Mouse (Mus musculus) left cerebral cortex, postnatal 10 days (tissue): ENCODE data around the gene Ap1g2. TPM values are rescaled to one million over a fixed set of nuclear protein-coding genes. Genes with fewer than 3 reads are reported as not detected.

Source experiments
- DNase-seq, 2 experiments: peaks; one replicate each; pipeline ENCODE4 v3.0.0; 2021 to 2022; ENCODE audit warnings: low spot score in 2 of 2, mixed read lengths in 1 of 2; ENCODE audit errors: extremely low spot score in 1 of 2
- intact Hi-C: fragments of 180-260 bp; cut with DNase I; formaldehyde crosslinking; loops from one replicate; pipeline ENCODE4 v1.15.1; 2025
- total RNA-seq, 2 experiments: library from RNA; stranded (reverse); gene quantifications; 2 replicates each; pipeline ENCODE4 v1.2.3; 2021

Gene Ap1g2
- total RNA-seq, 2 experiments from 2014 or later: 14.6 to 18.0 TPM

DNA sequence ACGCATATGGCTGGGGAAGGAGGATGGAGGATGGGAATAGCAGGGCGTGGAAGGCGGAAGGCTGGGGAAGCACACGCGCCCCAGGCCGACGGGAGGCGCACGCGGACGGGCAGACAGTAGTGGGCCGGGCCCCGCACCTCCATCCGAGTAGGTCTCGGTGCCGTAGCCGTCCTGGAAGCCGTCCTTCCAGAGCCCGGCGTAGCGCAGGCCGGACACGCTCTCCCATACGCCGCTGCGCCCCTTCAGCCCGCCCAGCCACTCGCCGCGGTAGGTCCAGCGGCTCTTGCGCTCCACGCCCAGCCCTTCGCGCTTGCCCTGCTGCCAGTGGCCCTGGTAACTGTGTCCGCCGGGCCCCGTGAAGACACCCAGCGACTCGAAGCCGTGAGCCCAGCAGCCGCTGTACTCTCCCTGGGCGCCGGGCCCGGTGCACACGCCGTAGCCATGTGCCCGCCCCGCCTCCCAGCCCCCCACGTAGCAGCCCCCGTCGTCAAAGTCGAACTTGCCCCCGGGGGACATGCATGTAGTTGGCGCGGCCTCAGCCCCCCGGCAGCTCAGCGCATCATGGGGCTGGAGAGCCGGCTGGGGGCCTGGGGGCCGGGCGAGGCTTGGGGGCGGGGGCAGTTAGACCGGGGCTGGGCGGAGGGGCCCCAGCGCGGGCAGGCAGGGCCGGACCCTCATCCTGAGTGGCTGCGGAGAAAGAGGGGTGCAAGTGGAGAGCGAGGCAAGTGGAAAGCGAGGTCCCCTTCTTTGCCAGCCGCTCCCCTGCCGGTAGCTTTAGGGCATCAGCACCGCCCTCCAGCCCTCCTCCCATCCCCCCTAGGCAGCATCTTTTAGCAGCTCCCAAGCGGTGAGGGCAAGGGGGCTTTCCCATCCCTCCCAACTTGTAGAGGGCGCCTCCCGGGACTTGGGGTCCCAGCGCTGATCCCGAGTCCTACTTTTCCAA, 8.6 kb upstream of the Ap1g2 start:
- intact Hi-C loops: no loop called here
- DNase-seq: peak in 1 of 2 experiments; percentile 79

DNA sequence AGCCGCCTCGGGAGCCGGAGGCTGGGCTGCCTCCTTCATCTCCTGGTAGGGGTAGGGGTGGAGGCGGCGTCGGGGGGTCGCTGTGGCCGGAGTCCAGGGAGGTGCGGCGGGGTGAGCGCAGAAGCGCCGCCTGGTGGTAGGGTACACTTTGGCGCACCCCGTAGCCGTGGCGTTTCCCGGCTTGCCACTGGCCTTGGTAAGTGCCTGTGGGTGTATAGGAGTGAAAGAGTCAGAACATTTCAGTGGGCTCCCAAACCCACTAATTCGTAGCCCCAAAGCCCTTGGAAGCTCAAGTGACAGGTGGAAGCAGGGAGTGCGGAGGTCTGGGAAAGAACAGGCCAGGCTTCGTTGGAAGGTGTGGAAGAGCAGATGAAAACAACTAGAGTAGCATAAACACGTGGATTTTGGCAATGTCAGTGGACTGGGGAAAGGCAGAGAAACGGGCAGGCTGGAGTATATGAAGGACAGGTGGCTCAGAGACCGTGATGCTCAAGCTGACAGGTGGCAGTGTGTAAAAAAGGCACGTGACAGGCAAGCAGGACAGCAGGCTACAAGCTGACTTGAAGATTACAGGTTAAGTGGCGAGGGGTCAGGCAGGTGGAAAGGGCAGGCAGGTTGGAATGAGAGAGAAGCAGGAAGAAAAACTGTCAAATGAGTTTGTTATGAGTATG, 7.7 kb upstream of the Ap1g2 start:
- peak in 1 of 2 experiments; percentile 70 for DNase-seq
- intact Hi-C loops: no loop called here

DNA sequence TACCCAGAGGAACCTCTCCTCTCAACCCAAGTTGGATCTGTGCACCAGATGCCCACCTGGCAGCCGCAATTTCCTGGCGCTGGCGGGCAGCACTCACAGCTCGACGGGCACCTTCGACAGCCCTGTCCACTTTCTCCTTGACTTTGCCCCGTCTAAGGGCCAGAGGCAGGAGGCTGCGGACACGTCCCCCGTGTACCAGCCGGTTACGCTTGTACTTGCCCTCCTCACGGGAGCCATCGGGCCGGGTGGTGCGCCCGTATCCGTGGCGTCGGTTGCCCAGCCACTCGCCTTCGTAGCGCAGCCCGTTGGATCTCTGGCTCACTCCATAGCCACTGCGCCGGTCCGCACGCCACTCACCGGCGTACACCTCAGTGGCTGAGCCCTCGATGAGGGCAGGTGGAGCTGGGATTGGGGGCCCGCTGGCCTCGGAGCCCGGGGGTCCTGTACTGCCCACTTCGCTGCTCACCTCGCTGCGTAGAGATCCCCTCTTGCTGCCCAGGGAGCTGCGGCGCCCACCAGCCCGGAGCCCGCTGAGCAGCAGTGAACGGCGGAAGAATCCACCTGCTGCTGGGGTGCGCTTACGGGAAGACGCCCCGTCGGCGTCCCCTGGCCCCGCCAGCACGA, 7.1 kb upstream of the Ap1g2 start:
- intact Hi-C loops: no loop called here
- DNase-seq: peak in 1 of 2 experiments; percentile 45

DNA sequence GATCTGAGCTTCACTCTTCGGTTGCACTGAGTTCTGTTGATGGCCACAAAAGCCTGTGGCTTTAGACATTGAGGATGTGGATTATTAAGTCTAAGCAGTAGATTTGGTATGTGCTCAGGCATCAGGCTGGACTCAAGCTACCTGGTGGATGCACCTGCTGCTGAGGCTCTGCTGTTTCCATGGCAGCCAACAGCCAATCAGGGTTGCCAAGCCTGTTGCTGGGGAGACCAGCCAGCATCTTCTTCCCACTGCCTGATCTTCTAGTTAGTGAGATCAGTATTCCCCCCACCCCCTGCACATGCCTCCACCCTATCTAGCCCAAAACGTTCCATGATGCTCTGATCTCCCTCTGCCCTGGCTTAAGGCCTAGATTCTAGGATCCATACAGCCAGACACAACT, 5.3 kb upstream of the Ap1g2 start:
- intact Hi-C loops: no loop called here
- peak in 1 of 2 experiments; percentile 57 for DNase-seq

DNA sequence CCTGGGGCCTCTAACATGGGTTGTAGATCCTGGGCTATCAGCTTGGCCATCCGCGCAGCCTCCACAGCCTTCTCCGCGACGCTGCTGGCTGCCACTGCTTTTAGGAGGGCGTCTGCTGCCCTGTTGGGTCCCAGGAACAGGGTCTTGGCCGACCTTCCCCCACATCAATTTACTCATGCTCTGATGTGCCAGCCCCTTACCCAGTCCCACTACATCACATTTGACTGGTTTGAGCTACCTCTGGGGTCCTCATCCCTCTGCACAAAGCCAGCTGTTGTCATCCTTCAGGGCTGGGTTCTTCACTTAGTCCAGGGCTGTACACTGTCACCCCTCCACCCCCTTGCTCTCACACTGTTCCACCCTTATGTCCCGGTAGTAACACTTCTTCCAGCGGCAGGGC, 3.7 kb upstream of the Ap1g2 start:
- no peak for DNase-seq
- intact Hi-C loops: no loop called here

DNA sequence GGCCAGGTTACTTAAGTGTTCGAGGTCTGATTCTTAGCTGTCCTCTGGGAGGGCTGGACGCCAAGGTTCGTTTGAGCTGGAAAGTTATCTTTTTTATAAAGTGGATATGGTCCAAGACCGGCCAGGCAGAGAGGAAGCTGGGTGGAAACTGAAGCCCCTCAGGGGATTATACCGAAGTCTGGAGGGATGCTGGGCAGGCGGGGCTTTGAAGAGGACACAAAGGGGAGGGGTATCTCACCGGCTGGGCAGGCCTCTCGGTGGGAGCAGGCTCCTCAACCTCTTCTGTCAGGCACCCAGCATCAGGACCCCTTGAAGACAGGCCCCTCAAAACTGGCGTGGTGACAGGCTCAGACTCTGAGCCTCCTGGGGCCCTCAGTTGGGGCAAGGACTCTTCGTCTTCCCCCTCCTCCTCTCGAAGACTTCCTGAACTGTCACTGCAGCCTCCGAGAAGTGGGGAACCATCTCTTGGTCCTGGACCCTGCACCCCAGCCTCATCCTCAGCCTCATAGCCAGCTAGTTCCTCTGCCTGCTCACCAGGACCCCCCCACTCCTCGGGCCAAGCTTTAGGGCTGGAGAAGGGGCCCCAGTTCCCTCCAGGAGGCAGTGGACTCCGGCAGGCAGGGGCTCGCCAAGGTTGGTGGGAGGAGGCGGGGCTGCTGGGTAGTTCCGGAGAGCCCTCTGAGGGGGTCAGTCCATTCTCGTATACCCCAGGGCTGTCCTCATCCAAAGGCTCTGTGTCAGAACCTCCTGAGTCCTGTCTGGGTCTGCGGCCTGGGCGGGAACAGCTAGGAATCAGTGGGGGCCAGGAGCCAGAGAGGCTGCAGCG, 2.9 kb upstream of the Ap1g2 start:
- intact Hi-C loops: no loop called here
- peak in 1 of 2 experiments; percentile 57 for DNase-seq

DNA sequence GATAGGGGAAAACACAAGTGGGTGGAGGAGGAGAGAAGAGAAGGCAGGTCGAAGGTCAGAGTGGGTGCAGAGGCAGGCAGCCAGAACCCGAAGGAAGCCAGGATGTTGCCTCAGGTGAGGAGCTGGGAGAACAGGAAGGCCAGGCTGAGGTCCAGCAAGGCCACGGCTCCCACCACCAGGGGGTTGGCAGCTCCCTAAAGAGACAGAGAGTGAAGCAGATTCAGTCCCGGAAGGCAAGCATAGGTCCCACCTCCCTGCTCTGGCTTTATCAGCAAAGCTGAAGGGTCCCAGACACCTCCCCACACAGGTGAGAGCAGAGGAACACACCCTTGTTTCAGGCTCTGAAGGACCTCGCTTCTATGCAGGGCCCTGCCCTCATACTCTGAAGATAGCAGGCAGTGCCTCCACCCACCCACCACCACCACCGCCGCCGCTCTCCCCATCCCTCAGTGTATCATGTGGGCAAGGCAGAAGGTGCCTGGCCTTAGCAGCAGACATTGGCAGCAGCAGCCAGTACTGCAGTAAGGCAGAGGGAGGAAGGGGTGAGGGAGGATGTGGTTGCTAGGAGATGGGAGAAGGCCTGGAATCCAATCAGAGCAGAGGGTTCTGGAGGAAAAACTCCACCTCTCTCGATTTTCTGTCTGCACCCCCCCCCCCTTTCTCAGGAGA, 1.9 kb upstream of the Ap1g2 start:
- intact Hi-C loops: no loop called here
- peak; percentile 74 to 87 for DNase-seq

DNA sequence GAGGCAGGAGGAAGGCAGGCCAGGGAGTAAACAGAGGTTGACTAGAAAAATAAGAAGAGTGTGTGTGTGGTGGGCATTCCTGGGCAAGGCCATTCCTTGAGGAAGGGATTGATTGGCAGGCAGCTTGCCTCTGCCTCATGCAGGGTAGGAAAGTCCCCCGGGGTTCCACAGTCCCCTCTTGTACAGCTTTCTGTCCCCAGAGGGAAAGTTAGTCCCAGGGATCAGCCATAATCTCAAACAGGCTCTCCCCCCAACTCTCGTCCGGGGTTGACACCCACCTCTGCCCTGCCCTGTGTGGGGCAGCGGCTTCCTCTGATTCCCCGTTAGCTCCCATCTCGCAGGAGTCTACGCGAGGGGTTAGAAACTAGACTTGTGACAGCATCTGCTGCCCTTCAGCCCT, 597 bp upstream of the Ap1g2 start:
- intact Hi-C loops: no loop called here
- DNase-seq: no peak

DNA sequence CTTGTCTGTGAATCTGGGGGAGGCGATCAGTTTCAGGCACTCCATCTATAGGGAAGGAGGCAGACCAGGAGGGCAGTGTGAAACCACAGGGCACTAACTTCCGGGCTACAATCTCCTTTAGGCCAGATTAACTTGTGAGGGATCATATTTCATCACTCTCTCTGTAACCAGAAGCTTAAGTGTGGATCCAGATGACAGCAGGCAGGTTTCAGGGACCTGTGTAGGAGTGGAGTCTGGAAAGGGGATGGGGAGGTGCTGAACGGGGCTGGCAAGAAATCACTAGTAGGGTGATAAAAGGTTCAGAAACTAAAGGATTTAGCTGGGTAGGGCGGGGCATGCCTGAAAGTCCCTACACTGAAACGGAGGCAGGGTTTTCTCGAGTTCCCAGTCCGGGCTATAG, 1.0 kb downstream of the Ap1g2 start:
- intact Hi-C loops: no loop called here
- peak in 1 of 2 experiments; percentile 23 for DNase-seq

DNA sequence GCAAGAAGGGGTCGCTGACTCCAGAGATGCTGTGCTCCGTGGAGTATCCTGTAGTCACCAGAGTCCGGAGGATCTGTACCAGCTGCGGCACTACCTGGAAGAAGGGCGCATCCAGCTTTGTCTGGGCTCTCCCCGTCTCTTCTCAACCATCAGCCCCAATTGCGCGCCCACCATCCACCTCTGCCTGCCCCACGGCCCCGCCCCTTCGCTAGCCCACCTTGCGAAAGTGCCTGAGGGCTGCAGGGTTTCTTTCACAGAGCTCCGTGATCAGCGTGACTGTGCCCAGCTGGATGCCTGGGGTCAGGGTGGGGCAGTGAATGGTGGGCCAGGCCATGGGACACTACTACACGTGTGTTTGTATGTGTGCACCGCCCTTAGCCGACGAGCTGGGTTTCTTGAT, 2.0 kb downstream of the Ap1g2 start:
- intact Hi-C loops: loop anchor here (5.0 kb wide), 1 partner anchor 212 kb away; the partner anchor contains the start of gene Pabpn1
- peak in 1 of 2 experiments; percentile 51 for DNase-seq

DNA sequence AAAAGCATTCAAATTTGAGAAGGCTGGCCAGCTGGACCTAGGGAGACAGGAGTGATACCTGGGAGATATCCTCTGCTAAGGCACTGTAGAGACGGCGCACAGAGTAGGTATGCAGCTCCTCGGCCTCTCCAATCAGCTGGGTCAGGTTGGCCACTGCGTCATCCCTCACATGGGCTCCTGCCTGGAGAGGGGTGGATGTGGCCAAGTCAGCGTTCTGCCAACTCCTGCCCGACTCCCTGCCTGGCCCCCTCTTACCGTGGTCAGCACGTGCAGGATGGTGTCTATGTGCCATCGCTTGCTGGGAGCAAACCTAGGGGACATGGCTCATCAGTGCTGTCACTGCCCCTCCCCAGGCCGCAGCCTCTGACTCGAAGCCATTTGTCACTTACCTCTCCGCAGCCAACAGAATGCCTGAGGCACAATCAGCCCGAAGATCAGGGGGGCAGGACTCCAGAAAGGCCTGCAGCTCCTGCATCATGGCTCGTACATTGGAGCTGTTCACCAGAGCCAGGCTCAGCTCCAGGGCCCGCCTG, 4.1 kb downstream of the Ap1g2 start:
- intact Hi-C loops: loop anchor here (5.0 kb wide), 1 partner anchor 210 kb away; the partner anchor contains the start of gene Pabpn1
- peak in 1 of 2 experiments; percentile 42 for DNase-seq

DNA sequence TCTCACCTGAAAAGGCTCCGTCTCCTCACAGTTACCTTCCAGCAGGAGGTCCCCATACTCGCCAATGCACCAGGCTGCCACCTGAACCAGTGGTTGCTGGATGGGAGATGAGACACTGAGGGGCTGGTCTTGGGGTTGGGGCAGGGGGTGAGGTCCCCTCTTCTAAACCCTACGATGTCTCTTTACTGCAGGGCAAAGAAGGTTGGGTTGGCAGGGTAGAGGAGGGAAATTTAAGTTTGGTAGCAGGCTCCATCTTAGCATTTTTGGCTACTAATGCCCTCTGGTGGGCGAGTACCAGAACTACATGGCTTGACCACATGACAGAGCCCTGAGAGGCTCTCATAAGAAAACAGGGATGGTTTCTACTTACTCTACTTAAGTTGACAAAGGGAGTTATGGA, 4.8 kb downstream of the Ap1g2 start:
- no peak for DNase-seq
- intact Hi-C loops: loop anchor here (5.0 kb wide), 1 partner anchor 209 kb away; the partner anchor contains the start of gene Pabpn1

DNA sequence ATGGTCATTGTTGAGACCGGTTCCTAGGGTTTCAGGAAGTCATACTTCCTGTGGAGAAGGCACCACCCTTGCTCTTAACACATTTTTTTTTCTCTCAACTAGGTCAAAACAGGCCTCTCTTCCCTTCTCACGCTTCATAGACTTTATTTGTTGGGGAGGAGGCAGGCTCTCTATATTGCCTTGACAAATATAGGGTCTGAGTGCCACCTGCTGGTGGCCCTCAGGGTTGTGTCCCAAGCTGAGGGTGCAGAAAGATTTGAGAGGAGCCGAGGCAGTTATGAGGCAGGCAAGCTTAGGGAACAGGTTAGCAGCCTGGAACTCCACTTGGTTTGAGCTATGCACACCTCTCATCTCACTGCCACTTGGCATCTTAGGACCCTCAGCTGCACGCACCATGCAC, 8.3 kb downstream of the Ap1g2 start:
- intact Hi-C loops: no loop called here
- peak in 1 of 2 experiments; percentile 70 for DNase-seq

DNA sequence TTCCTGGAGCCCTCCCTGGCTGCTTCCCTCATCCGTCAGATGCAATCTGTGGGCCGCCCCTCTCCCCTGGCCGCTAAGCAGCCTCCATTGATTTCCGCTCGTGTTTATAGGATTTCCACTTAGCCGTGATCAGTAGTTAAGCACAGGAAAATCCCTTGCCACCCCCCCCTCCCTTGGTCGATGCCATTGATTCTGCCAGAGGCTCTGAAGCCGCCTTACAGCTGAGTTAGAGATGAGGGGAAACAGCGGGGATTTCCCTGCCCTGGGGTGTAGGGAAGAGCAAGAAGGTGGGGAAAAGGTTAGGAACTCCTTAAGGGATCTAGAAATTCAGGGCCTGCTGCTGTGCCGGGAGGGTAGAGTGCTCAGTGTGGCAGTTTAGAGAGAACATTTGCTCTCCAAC, 8.7 kb downstream of the Ap1g2 start:
- intact Hi-C loops: loop anchor here (2.0 kb wide), 1 partner anchor 73 kb away; no protein-coding TSS in a partner anchor
- DNase-seq: no peak

DNA sequence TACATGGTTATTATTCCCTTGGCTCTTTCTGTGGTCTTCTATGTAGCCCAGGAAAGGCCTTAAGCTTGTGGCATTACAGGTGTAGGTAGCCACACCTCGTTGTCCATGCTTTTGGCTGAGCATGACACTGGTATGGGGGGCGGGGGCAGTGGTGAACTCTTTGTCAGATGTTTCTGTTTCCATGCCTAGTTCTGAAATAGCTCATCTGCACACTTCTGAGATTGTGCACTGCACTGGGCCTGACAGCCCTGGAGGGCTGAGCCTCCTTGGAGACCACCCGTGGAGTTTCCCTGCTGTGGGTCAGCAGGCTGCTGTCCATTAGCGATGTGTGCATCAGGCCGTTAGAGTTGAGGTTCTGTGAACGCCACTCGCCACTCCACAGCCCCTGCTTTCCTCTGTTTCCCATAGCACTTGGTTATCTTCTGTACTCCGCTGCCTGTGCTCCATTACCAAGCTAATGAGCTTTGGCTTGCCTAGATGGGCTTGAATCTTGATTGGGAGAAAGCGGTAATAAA, 9.8 kb downstream of the Ap1g2 start:
- intact Hi-C loops: loop anchor here (2.0 kb wide), 1 partner anchor 72 kb away; no protein-coding TSS in a partner anchor
- no peak for DNase-seq

DNA sequence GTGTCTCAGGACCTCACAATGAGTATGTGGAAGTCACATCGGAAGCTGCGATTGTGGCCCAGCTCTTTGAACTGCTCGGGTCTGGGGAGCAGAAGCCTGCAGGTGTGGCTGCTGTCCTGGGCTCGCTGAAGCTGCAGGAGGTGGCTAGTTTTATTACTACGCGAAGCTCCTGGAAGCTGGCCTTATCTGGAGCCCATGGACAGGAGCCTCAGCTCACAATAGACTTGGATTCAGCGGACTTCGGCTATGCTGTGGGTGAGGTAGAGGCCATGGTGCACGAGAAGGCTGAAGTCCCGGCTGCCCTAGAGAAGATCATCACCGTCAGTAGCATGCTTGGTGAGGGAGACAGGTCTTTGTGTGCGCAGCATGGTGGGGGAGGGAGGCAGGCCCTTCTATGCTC, 10.7 kb downstream of the Ap1g2 start:
- intact Hi-C loops: loop anchor here (2.0 kb wide), 1 partner anchor 71 kb away; no protein-coding TSS in a partner anchor
- DNase-seq: no peak

DNA sequence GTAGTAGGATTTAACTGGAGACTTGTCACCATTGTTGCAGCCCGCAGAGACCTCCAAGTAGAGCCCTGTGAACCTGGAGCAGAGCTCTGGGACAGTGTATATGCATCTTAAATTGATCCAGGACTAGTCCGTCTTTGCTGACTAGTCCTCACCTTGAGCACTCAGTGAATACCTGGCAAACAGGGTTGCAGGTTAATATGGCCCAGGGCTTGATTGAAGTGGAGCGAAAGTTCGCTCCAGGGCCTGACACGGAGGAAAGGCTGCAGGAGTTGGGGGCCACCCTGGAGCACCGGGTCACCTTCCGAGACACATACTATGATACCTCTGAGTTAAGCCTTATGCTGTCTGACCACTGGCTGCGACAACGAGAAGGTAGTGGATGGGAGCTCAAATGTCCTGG, 11.1 kb downstream of the Ap1g2 start:
- intact Hi-C loops: no loop called here
- DNase-seq: no peak
